Mouse (Mus musculus) cerebellum, adult 9-10 months (tissue): ENCODE data around the gene Lhx4.

Experiments
- DNase-seq: peaks from one replicate; pipeline ENCODE4 v3.0.0; 2022

Lhx4 gene

GRCm38 (mm10) chr1:155751484-155752255 lies at the start of gene Lhx4:
Gene Lhx4, minus strand, starts transcription at chr1:155751684.
- no peak for DNase-seq

GRCm38 (mm10) chr1:155798000-155798399 lies 46.5 kb upstream of the Lhx4 start:
- no peak for DNase-seq

GRCm38 (mm10) chr1:155797425-155797824 lies 45.9 kb upstream of the Lhx4 start:
- peak; percentile 38 for DNase-seq

- DNase-seq, result no peak
Observed at GRCm38 (mm10) chr1:155796757-155797405, 45.4 kb upstream of the Lhx4 start.

- DNase-seq, result no peak
Observed at GRCm38 (mm10) chr1:155795791-155796233, 44.3 kb upstream of the Lhx4 start.

- no peak for DNase-seq
Observed at GRCm38 (mm10) chr1:155794855-155795254, 43.4 kb upstream of the Lhx4 start.

- DNase-seq, result peak; percentile 1
Observed at GRCm38 (mm10) chr1:155791919-155792318, 40.4 kb upstream of the Lhx4 start.

- peak; percentile 73 for DNase-seq
Observed at GRCm38 (mm10) chr1:155790111-155790974, 38.9 kb upstream of the Lhx4 start.

GRCm38 (mm10) chr1:155785886-155786285 lies 34.4 kb upstream of the Lhx4 start:
- DNase-seq, result no peak

GRCm38 (mm10) chr1:155784343-155785205 lies 33.1 kb upstream of the Lhx4 start:
- peak; percentile 55 for DNase-seq

GRCm38 (mm10) chr1:155782382-155782781 lies 30.9 kb upstream of the Lhx4 start:
- no peak for DNase-seq

- no peak for DNase-seq
Observed at GRCm38 (mm10) chr1:155777641-155778625, 26.4 kb upstream of the Lhx4 start.

- DNase-seq, result no peak
Observed at GRCm38 (mm10) chr1:155759167-155759566, 7.7 kb upstream of the Lhx4 start.

- DNase-seq, result no peak
Observed at GRCm38 (mm10) chr1:155758711-155759110, 7.2 kb upstream of the Lhx4 start.

- DNase-seq, result no peak
Observed at GRCm38 (mm10) chr1:155757621-155758020, 6.1 kb upstream of the Lhx4 start.

- no peak for DNase-seq
Observed at GRCm38 (mm10) chr1:155753411-155753810, 1.9 kb upstream of the Lhx4 start.

GRCm38 (mm10) chr1:155750517-155751178 lies 836 bp downstream of the Lhx4 start:
- DNase-seq, result no peak

GRCm38 (mm10) chr1:155747911-155748310 lies 3.6 kb downstream of the Lhx4 start:
- no peak for DNase-seq

GRCm38 (mm10) chr1:155747011-155747410 lies 4.5 kb downstream of the Lhx4 start:
- DNase-seq, result no peak
